Mouse (Mus musculus) lung, postnatal 0 days (tissue): ENCODE data around the gene 2310061N02Rik. TPM values are rescaled to one million over a fixed set of nuclear protein-coding genes. Genes with fewer than 3 reads are reported as not detected.

Experiments used
- ATAC-seq: fragments of 200-750 bp; cut with Nextera tagmentation; 2 replicates; pipeline ENCODE4 v1.8.0; 2017; ENCODE audit warnings: moderate library complexity
- DNase-seq: peaks from one replicate; pipeline ENCODE4 v3.0.0-alpha.2; 2016; ENCODE audit warnings: low spot score
- H3K27ac ChIP-seq: fragments of 300-500 bp; sonication (generic); 2 replicates; pipeline ENCODE4 v1.5.1; 2014; ENCODE audit warnings: antibody characterized with exemption, mild to moderate bottlenecking, low read length, mixed read lengths
- H3K27me3 ChIP-seq: fragments of 300-500 bp; sonication (generic); replicated peaks from 2 replicates; pipeline ENCODE4 v1.6.1; 2014; ENCODE audit warnings: low read length, mixed read lengths; ENCODE audit not compliant: insufficient read depth
- H3K36me3 ChIP-seq: fragments of 300-500 bp; sonication (generic); 2 replicates; pipeline ENCODE4 v1.6.1; 2014; ENCODE audit warnings: low read length, mixed read lengths; ENCODE audit not compliant: insufficient read depth
- H3K4me1 ChIP-seq: fragments of 300-500 bp; sonication (generic); 2 replicates; pipeline ENCODE4 v1.6.1; 2014; ENCODE audit warnings: antibody characterized with exemption, low read depth, low read length, mixed read lengths; ENCODE audit not compliant: insufficient read depth
- H3K4me2 ChIP-seq: fragments of 300-500 bp; sonication (generic); replicated peaks from 2 replicates; pipeline ENCODE4 v1.6.1; 2014; ENCODE audit warnings: low read depth, mild to moderate bottlenecking, low read length, moderate library complexity, mixed read lengths
- H3K4me3 ChIP-seq: fragments of 300-500 bp; sonication (generic); 2 replicates; pipeline ENCODE4 v1.5.1; 2014; ENCODE audit warnings: low read depth, low read length
- H3K9ac ChIP-seq: fragments of 300-500 bp; sonication (generic); replicated peaks from 2 replicates; pipeline ENCODE4 v1.6.1; 2014; ENCODE audit warnings: low read depth, mild to moderate bottlenecking
- H3K9me3 ChIP-seq: fragments of 300-500 bp; sonication (generic); 2 replicates; pipeline ENCODE4 v1.6.1; 2016; ENCODE audit warnings: low read length, mixed read lengths
- CTCF ChIP-seq: IDR thresholded peaks from 2 replicates; pipeline ENCODE4 v1.5.1; 2016; ENCODE audit warnings: antibody characterized with exemption, mild to moderate bottlenecking
- EP300 ChIP-seq: IDR thresholded peaks from 2 replicates; pipeline ENCODE4 v1.6.1; 2016; ENCODE audit warnings: antibody characterized with exemption, mild to moderate bottlenecking, control low read depth
- WGBS: fragments of 180-500 bp; shearing (Covaris S2); extraction: QIAGEN DNeasy Blood & Tissue Kit; methylation state at CpG from one replicate; pipeline ENCODE4 v1.1.7; 2014; 5-methylcytosine and 5-hydroxymethylcytosine counted together
- polyA plus RNA-seq: library from polyadenylated mRNA; unstranded; fragments of >200 nt; fragmentation: Nextera tagmentation; extraction: Ambion mirVana; gene quantifications from 2 replicates; pipeline ENCODE4 v1.2.1, GENCODE M21; 2015

2310061N02Rik gene
- polyA plus RNA-seq, 1 experiment from 2014 or later = not detected

DNA sequence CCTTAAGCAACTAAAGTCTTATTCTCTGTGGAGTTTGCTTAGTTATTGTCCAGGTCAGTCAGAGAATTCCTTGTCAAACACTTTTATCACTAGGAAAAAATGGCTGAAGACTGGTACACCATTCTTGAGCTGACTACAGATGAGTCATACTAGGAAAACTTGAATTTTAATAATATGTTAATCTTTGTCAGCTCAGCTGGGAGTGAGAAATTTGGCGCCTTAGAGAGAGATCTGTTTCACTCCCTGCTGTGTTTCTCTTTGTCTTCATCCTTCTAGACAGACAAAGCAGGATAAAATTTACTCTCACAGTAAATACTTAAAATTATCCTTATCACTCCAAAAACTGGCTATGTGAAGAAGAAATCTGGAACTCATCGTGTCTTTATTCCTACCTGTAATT is 26.5 kb downstream of the 2310061N02Rik start:
- H3K9ac ChIP-seq = no peak overlapping the region
- TF ChIP-seq EP300 = no peak
- TF ChIP-seq CTCF = no peak
- H3K4me1 ChIP-seq = no peaks in the 10 kb centered on the region
- H3K4me3 ChIP-seq = no peak overlapping the region
- no peaks in the 10 kb centered on the region for H3K9me3 ChIP-seq
- H3K36me3 ChIP-seq = no peaks in the 10 kb centered on the region
- no peak overlapping the region for H3K27ac ChIP-seq
- no peak overlapping the region for H3K4me2 ChIP-seq
- 60% methylated on average over 2 of the region's 2 CpGs for WGBS
- H3K27me3 ChIP-seq = no peaks in the 10 kb centered on the region
- ATAC-seq (no peak), DNase-seq (no peak)

DNA sequence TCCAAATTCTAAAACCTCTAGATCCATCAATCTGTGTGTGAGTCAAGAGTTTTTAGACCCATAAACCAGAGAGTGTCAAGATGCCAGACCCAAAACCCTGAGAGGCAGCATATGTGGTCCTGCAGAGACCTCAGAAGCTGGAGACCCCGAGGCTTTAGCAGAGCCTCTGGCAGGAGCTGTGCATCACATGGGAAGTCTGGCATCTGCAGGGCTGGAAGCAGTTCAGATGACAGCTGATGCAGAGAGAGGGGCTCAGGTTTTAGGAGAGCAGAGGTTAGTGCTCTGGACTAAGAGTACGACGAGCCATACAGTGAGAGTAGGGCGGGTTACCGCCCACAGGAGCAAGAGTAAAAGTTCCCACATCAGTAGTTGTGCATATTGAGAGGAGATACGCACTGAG is 28.7 kb downstream of the 2310061N02Rik start:
- Histone ChIP-seq H3K9me3 (no peaks in the 10 kb centered on the region), H3K4me3 (no peak overlapping the region), H3K27ac (no peak overlapping the region), H3K9ac (no peak overlapping the region), H3K4me2 (no peak overlapping the region), H3K36me3 (no peaks in the 10 kb centered on the region), H3K27me3 (no peaks in the 10 kb centered on the region), H3K4me1 (no peaks in the 10 kb centered on the region)
- WGBS = 88% methylated on average over 6 of the region's 6 CpGs
- DNase-seq (no peak), ATAC-seq (no peak)
- TF ChIP-seq CTCF (no peak), EP300 (no peak)

DNA sequence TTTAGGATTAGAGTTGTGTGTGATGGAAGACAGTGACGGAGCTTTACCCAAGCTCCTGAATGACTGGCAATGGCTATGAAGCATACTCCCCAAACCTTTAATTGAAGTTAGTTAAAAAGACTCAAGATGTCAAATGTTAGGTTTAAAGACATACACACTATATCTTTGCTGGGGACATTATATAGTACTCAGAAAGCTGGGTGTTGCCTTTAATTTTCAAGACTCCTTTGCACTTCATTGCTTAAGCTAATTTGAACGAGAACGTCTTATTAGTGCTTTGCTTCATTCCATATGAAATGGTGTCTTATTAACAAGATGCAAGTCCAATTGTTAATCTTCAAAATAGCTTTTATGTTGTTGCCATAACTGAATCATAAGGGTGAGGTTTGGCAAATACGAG is 36.2 kb downstream of the 2310061N02Rik start, which contains the start of gene Krtap27-1:
TSS of gene Krtap27-1 (minus strand) at position 101 of the 400 bp plus-strand sequence.
- H3K27ac ChIP-seq = no peak within 1 kb of the TSS
- DNase-seq (no peak), ATAC-seq (no peak)
- H3K4me3 ChIP-seq = no peak within 1 kb of the TSS
- H3K27me3 ChIP-seq = no peaks in the 10 kb centered on the region
- no peaks in the 10 kb centered on the region for H3K4me1 ChIP-seq
- no peak within 1 kb of the TSS for H3K9ac ChIP-seq
- no peak within 1 kb of the TSS for H3K4me2 ChIP-seq
- H3K9me3 ChIP-seq = no peaks in the 10 kb centered on the region
- no peaks in the 10 kb centered on the region for H3K36me3 ChIP-seq
- 87% methylated on average over 4 of the region's 4 CpGs for WGBS
- TF ChIP-seq EP300 = no peak
- no peak for TF ChIP-seq CTCF

DNA sequence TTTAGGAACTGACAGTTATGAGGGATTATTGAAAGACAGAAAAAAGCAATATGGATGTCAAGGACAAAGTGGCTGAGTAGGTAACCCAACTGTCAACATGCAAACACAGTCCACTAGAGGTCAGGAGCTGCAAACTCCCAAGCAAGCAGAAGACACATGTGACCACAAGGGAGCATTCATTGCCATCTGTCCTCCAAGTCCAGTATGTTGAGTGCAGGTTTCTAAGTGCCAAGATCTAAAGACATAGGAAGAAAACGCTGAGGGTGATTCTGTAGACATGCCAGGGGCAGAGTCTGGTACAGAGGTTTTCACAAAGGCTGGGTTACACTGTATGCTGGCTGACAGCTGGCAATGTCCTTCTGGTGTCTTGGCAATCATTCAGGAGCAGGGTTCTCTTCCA is 50.3 kb downstream of the 2310061N02Rik start:
- 30% methylated on average over 1 of the region's 1 CpGs for WGBS

More for the DNA sequence above, 50.3 kb downstream of the 2310061N02Rik start:
- Histone ChIP-seq H3K27ac (no peak overlapping the region), H3K9ac (no peak overlapping the region), H3K4me2 (no peak overlapping the region), H3K36me3 (no peaks in the 10 kb centered on the region), H3K27me3 (no peaks in the 10 kb centered on the region), H3K4me3 (no peak overlapping the region), H3K4me1 (no peaks in the 10 kb centered on the region), H3K9me3 (no peaks in the 10 kb centered on the region)
- ATAC-seq (no peak), DNase-seq (peak; percentile 11)
- TF ChIP-seq EP300 (no peak), CTCF (peak; percentile 61)

Other genes with a start within 250 kb of the 2310061N02Rik start
- not detected in 2 replicates for gene Cldn17, start 201.0 kb downstream of the 2310061N02Rik start, polyA plus RNA-seq
- gene Cldn8, start 144.8 kb downstream of the 2310061N02Rik start, polyA plus RNA-seq = 2.1 and 2.3 TPM in 2 replicates
- gene Krtap24-1, start 95.7 kb downstream of the 2310061N02Rik start, polyA plus RNA-seq = not detected in 2 replicates
- gene 2310079G19Rik, start 80.3 kb downstream of the 2310061N02Rik start, polyA plus RNA-seq = not detected in 2 replicates
- gene Krtap26-1, start 60.2 kb downstream of the 2310061N02Rik start, polyA plus RNA-seq = not detected in 2 replicates
- not detected in 2 replicates for gene Krtap27-1, start 36.3 kb downstream of the 2310061N02Rik start, polyA plus RNA-seq
- not detected in 2 replicates for gene Krtap13-1, start 20.9 kb upstream of the 2310061N02Rik start, polyA plus RNA-seq
- not detected in 2 replicates for gene Krtap13, start 43.7 kb upstream of the 2310061N02Rik start, polyA plus RNA-seq
- not detected in 2 replicates for gene 2310034C09Rik, start 50.9 kb upstream of the 2310061N02Rik start, polyA plus RNA-seq
- gene 2310057N15Rik, start 66.2 kb upstream of the 2310061N02Rik start, polyA plus RNA-seq = not detected in 2 replicates
- gene Gm5965, start 69.9 kb upstream of the 2310061N02Rik start, polyA plus RNA-seq = not detected in 2 replicates
- gene Gm20741, start 104.3 kb upstream of the 2310061N02Rik start, polyA plus RNA-seq = not detected in 2 replicates
- gene Krtap15, start 112.3 kb upstream of the 2310061N02Rik start, polyA plus RNA-seq = not detected in 2 replicates
- not detected in 2 replicates for gene Krtap14, start 118.2 kb upstream of the 2310061N02Rik start, polyA plus RNA-seq
- not detected in 2 replicates for gene Krtap19-1, start 161.4 kb upstream of the 2310061N02Rik start, polyA plus RNA-seq
- gene Krtap19-2, start 166.3 kb upstream of the 2310061N02Rik start, polyA plus RNA-seq = not detected in 2 replicates
- not detected in 2 replicates for gene Krtap19-3, start 170.1 kb upstream of the 2310061N02Rik start, polyA plus RNA-seq
- gene Krtap19-4, start 177.1 kb upstream of the 2310061N02Rik start, polyA plus RNA-seq = not detected in 2 replicates
- not detected in 2 replicates for gene Krtap19-5, start 188.5 kb upstream of the 2310061N02Rik start, polyA plus RNA-seq
- gene Krtap19-9b, start 224.3 kb upstream of the 2310061N02Rik start, polyA plus RNA-seq = not detected in 2 replicates